Mouse (Mus musculus): ENCODE measurements at regions not wholly inside any gene's neighbourhood (a gene's known extent, or its start where the extent isn't known, plus 50 kb on each side); places are given as distances from the start of the nearest gene placed in this dataset.
A peak's percentile ranks its signal among the peaks of the same experiment; 100 is the strongest.

GRCm38 (mm10) chr1:13807786-13808185 is 2285.3 kb downstream of the 4930444P10Rik start:
- no peak overlapping the region for H3K4me3 ChIP-seq (ENCODE audit: insufficient read depth, low read depth, low read length)
- WGBS, result 26% methylated on average over 4 of the region's 4 CpGs
- H3K27ac ChIP-seq (replicated peaks; ENCODE audit: insufficient read depth, low read depth, low read length), result no peak overlapping the region
- no peaks in the 10 kb centered on the region for H3K79me2 ChIP-seq (ENCODE audit: control insufficient read depth, insufficient read depth, low read length)
- H3K27me3 ChIP-seq (ENCODE audit: control insufficient read depth, insufficient read depth, low read length), result no peaks in the 10 kb centered on the region
- no peaks in the 10 kb centered on the region for H3K4me1 ChIP-seq (ENCODE audit: control insufficient read depth, insufficient read depth, low read length)
- TF ChIP-seq CTCF (IDR thresholded peaks at IDR 0.05; ENCODE audit: low read depth, low read length) (no peak), POLR2A (IDR thresholded peaks at IDR 0.05; ENCODE audit: extremely low read depth, insufficient read depth, low read length) (no peak)
- DNase-seq (ENCODE audit: extremely low read depth, low read depth, low spot score), result peak; percentile 60
- H3K36me3 ChIP-seq (ENCODE audit: control insufficient read depth, insufficient read depth, low read length), result no peaks in the 10 kb centered on the region
- no peak overlapping the region for H3K9ac ChIP-seq (ENCODE audit: low read depth, low read length)

GRCm38 (mm10) chr1:13800460-13800859 is 2292.7 kb downstream of the 4930444P10Rik start:
- Histone ChIP-seq H3K36me3 (ENCODE audit: control insufficient read depth, insufficient read depth, low read length) (no peaks in the 10 kb centered on the region), H3K9ac (ENCODE audit: low read depth, low read length) (no peak overlapping the region), H3K27me3 (ENCODE audit: control insufficient read depth, insufficient read depth, low read length) (no peaks in the 10 kb centered on the region), H3K4me1 (ENCODE audit: control insufficient read depth, insufficient read depth, low read length) (no peaks in the 10 kb centered on the region), H3K27ac (replicated peaks; ENCODE audit: insufficient read depth, low read depth, low read length) (no peak overlapping the region), H3K79me2 (ENCODE audit: control insufficient read depth, insufficient read depth, low read length) (no peaks in the 10 kb centered on the region), H3K4me3 (ENCODE audit: insufficient read depth, low read depth, low read length) (no peak overlapping the region)
- DNase-seq (ENCODE audit: extremely low read depth, low read depth, low spot score), result no peak
- WGBS, result 82% methylated on average over 1 of the region's 1 CpGs
- no peak for TF ChIP-seq POLR2A (IDR thresholded peaks at IDR 0.05; ENCODE audit: extremely low read depth, insufficient read depth, low read length)
- TF ChIP-seq CTCF (IDR thresholded peaks at IDR 0.05; ENCODE audit: low read depth, low read length), result no peak

GRCm38 (mm10) chr1:13798848-13799247 is 2294.3 kb downstream of the 4930444P10Rik start:
- no peak for TF ChIP-seq POLR2A (IDR thresholded peaks at IDR 0.05; ENCODE audit: extremely low read depth, insufficient read depth, low read length)
- no peak for TF ChIP-seq CTCF (IDR thresholded peaks at IDR 0.05; ENCODE audit: low read depth, low read length)
- Histone ChIP-seq H3K9ac (ENCODE audit: low read depth, low read length) (no peak overlapping the region), H3K27ac (replicated peaks; ENCODE audit: insufficient read depth, low read depth, low read length) (no peak overlapping the region), H3K27me3 (ENCODE audit: control insufficient read depth, insufficient read depth, low read length) (no peaks in the 10 kb centered on the region), H3K79me2 (ENCODE audit: control insufficient read depth, insufficient read depth, low read length) (no peaks in the 10 kb centered on the region), H3K36me3 (ENCODE audit: control insufficient read depth, insufficient read depth, low read length) (no peaks in the 10 kb centered on the region), H3K4me3 (ENCODE audit: insufficient read depth, low read depth, low read length) (no peak overlapping the region), H3K4me1 (ENCODE audit: control insufficient read depth, insufficient read depth, low read length) (no peaks in the 10 kb centered on the region)
- 39% methylated on average over 1 of the region's 1 CpGs for WGBS
- DNase-seq (ENCODE audit: extremely low read depth, low read depth, low spot score), result no peak

- H3K36me3 ChIP-seq (ENCODE audit: control insufficient read depth, insufficient read depth, low read length), result no peaks in the 10 kb centered on the region
- H3K27me3 ChIP-seq (ENCODE audit: control insufficient read depth, insufficient read depth, low read length), result no peaks in the 10 kb centered on the region
- TF ChIP-seq CTCF (IDR thresholded peaks at IDR 0.05; ENCODE audit: low read depth, low read length) (no peak), POLR2A (IDR thresholded peaks at IDR 0.05; ENCODE audit: extremely low read depth, insufficient read depth, low read length) (no peak)
- no peak overlapping the region for H3K27ac ChIP-seq (replicated peaks; ENCODE audit: insufficient read depth, low read depth, low read length)
- no peak overlapping the region for H3K4me3 ChIP-seq (ENCODE audit: insufficient read depth, low read depth, low read length)
- H3K79me2 ChIP-seq (ENCODE audit: control insufficient read depth, insufficient read depth, low read length), result no peaks in the 10 kb centered on the region
- H3K9ac ChIP-seq (ENCODE audit: low read depth, low read length), result no peak overlapping the region
- DNase-seq (ENCODE audit: extremely low read depth, low read depth, low spot score), result no peak
- no peaks in the 10 kb centered on the region for H3K4me1 ChIP-seq (ENCODE audit: control insufficient read depth, insufficient read depth, low read length)
Observed at GRCm38 (mm10) chr1:13795196-13795595, 2297.9 kb downstream of the 4930444P10Rik start.

- TF ChIP-seq POLR2A (IDR thresholded peaks at IDR 0.05; ENCODE audit: extremely low read depth, insufficient read depth, low read length), result no peak
- TF ChIP-seq CTCF (IDR thresholded peaks at IDR 0.05; ENCODE audit: low read depth, low read length), result peak; percentile 93
- WGBS, result 46% methylated on average over 13 of the region's 13 CpGs
- no peak overlapping the region for H3K9ac ChIP-seq (ENCODE audit: low read depth, low read length)
- no peaks in the 10 kb centered on the region for H3K79me2 ChIP-seq (ENCODE audit: control insufficient read depth, insufficient read depth, low read length)
- no peaks in the 10 kb centered on the region for H3K36me3 ChIP-seq (ENCODE audit: control insufficient read depth, insufficient read depth, low read length)
- H3K4me3 ChIP-seq (ENCODE audit: insufficient read depth, low read depth, low read length), result no peak overlapping the region
- no peaks in the 10 kb centered on the region for H3K27me3 ChIP-seq (ENCODE audit: control insufficient read depth, insufficient read depth, low read length)
- H3K4me1 ChIP-seq (ENCODE audit: control insufficient read depth, insufficient read depth, low read length), result no peaks in the 10 kb centered on the region
- no peak overlapping the region for H3K27ac ChIP-seq (replicated peaks; ENCODE audit: insufficient read depth, low read depth, low read length)
- peak; percentile 30 for DNase-seq (ENCODE audit: extremely low read depth, low read depth, low spot score)
Observed at GRCm38 (mm10) chr1:13789318-13790085, 2303.6 kb downstream of the 4930444P10Rik start.

- H3K4me1 ChIP-seq (ENCODE audit: control insufficient read depth, insufficient read depth, low read length), result no peaks in the 10 kb centered on the region
- WGBS, result 71% methylated on average over 2 of the region's 2 CpGs
- H3K27ac ChIP-seq (replicated peaks; ENCODE audit: insufficient read depth, low read depth, low read length), result no peak overlapping the region
- TF ChIP-seq POLR2A (IDR thresholded peaks at IDR 0.05; ENCODE audit: extremely low read depth, insufficient read depth, low read length) (no peak), CTCF (IDR thresholded peaks at IDR 0.05; ENCODE audit: low read depth, low read length) (no peak)
- H3K9ac ChIP-seq (ENCODE audit: low read depth, low read length), result no peak overlapping the region
- no peaks in the 10 kb centered on the region for H3K36me3 ChIP-seq (ENCODE audit: control insufficient read depth, insufficient read depth, low read length)
- H3K27me3 ChIP-seq (ENCODE audit: control insufficient read depth, insufficient read depth, low read length), result no peaks in the 10 kb centered on the region
- no peak overlapping the region for H3K4me3 ChIP-seq (ENCODE audit: insufficient read depth, low read depth, low read length)
- DNase-seq (ENCODE audit: extremely low read depth, low read depth, low spot score), result no peak
- no peaks in the 10 kb centered on the region for H3K79me2 ChIP-seq (ENCODE audit: control insufficient read depth, insufficient read depth, low read length)
Observed at GRCm38 (mm10) chr1:13787016-13787415, 2306.1 kb downstream of the 4930444P10Rik start.
